Mouse (Mus musculus) ES-E14 (cell line): ENCODE measurements around the gene Glul.

Experiments used
- CHD2 ChIP-seq: IDR thresholded peaks from 2 replicates; pipeline ENCODE4 v1.6.1; 2014; ENCODE audit warnings: mild to moderate bottlenecking, low read depth, low read length, inconsistent platforms
- MAFK ChIP-seq: IDR thresholded peaks from 2 replicates; pipeline ENCODE4 v1.6.1; 2014; ENCODE audit warnings: mild to moderate bottlenecking, low read depth, low read length, inconsistent platforms; ENCODE audit not compliant: insufficient read depth
- ZC3H11A ChIP-seq: IDR thresholded peaks from 2 replicates; pipeline ENCODE4 v1.6.1; 2012; ENCODE audit warnings: low read depth, mild to moderate bottlenecking, inconsistent platforms, low read length, borderline replicate concordance
- ZNF384 ChIP-seq: IDR thresholded peaks from 2 replicates; pipeline ENCODE4 v1.6.1; 2012; ENCODE audit warnings: low read depth, low read length, inconsistent platforms

- TF ChIP-seq ZC3H11A = no peak
- TF ChIP-seq CHD2 = no peak
- TF ChIP-seq ZNF384 = no peak
- TF ChIP-seq MAFK = no peak
Observed at GRCm38 (mm10) chr1:153897196-153897595, 2.5 kb upstream of the Glul start.
